Mouse (Mus musculus): ENCODE measurements around the gene Tmem235. TPM values are rescaled to one million over a fixed set of nuclear protein-coding genes. Genes with fewer than 3 reads are reported as not detected.

Tmem235 gene
- total RNA-seq, 2 experiments from 2014 or later = 0.23 TPM; not detected in 1

GRCm38 (mm10) chr11:117855975-117856374 is 4.6 kb upstream of the Tmem235 start:
- intact Hi-C loops (cut with DNase I) = no loop called here
- no peak for DNase-seq (ENCODE audit: low spot score in 2 of 2)

- intact Hi-C loops (cut with DNase I) = no loop called here
- DNase-seq (ENCODE audit: low spot score in 2 of 2) = no peak
Observed at GRCm38 (mm10) chr11:117857462-117857861, 3.1 kb upstream of the Tmem235 start.

DNA sequence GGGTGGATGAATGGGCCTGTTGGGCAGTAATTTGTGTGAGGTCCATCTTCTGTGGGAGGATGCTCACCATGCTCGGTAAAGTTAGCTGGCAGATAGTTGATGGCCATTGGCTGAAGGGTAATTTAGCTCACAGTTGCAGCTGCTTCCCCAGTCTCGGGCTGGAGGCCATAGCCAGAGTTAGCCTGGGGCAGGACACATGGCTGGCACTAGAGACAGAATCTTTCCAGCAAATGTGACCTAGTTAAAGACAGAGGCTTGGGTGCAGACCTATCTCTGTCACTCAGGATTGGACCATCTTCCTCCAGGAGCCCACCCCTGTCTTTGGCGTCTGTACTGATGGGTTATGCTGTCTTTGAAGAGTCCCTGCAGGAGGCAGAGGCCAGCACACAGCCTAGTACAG is 2.2 kb upstream of the Tmem235 start:
- intact Hi-C loops (cut with DNase I) = no loop called here
- DNase-seq (ENCODE audit: low spot score in 2 of 2) = no peak

DNA sequence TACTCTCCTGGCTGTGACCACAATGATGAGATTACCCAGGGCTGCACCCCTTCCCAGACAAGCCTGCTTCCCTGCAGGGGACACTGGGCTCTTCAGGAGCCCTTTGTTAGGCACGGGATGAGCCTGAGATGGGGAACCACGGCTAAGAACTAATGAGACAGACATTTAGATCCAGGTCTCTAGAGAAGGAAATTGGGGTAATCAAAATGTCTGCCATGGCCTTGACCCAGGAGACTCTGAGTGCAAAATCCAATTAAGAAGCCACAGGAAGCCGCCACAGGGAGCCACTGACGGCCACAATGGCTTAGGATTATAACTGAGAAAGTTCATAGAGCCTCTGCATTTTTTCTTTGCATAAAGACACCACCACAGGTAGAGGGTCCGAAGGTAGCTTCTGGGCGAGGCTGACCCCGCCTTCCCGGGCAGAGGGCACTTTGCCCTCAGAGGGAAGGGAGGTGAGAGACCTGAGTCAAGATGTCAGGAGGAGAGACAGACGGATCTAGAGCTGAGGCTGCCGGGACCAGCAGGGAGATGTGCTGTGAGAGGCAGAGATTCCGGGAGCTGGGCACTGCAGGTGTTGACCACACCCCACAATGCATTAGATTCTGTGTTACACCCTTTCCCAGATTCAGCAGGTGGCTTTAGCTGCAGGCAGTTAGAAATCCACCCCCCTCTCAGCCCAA is 2.8 kb downstream of the Tmem235 start:
- intact Hi-C loops (cut with DNase I) = no loop called here
- DNase-seq (ENCODE audit: low spot score in 2 of 2) = no peak

DNA sequence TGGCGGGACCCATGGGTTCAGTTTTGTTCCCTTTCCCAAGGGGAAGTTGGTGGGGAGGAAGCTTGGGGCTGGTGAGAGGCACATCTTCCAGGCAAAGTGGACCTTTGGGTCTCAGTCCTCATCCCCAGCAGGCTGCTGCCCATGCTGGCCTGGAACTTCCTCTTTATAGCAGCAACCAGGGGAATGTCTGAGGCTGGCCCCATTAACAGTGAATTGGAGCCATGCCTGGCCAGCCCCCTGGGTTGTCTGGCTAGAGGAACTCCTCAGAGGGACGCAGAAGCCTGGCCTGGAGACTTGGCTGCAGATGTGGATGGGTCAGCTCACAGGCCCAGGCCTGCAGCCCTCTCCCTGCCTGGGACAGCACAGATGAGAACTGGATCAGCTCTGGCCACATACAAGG is 4.3 kb downstream of the Tmem235 start:
- intact Hi-C loops (cut with DNase I) = no loop called here
- no peak for DNase-seq (ENCODE audit: low spot score in 2 of 2)

GRCm38 (mm10) chr11:117865988-117866387 is 5.4 kb downstream of the Tmem235 start:
- intact Hi-C loops (cut with DNase I) = no loop called here
- no peak for DNase-seq (ENCODE audit: low spot score in 2 of 2)

DNA sequence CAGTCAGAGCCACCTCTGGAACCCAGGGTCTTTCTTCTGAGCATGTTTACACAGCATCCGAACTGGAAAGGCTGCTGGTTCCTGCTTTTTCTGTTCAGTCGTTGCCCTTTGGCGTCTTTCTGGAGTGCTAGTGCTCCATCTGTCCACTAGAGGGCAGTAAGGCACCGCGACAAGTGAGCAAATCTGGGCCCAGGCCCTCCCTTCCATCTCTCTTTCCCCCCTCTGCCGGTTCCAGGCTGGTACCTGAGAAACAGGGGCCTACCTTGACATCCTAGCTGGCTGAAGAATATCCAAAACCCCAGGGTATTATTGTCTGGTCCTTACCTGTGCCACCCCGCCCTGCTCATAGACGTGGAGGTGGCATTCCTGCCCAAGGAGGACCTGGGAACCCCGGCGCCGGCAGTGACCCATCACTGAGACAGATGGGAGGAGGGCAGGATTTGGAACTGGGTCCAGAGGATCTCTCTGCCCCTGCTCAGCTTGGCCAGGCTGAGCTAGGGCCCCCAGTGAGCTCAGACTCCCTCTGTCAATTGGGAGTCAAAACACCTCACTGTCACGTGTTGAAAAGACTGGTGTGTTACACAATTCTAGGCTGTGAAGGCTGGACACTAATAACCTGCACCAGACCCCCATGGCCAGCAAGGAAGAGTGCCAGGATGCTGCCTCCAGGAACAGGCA is 10.3 kb downstream of the Tmem235 start:
- DNase-seq (ENCODE audit: low spot score in 2 of 2) = peak; percentile 78 to 85
- intact Hi-C loops (cut with DNase I) = loop anchor here (1.0 to 5.0 kb wide), 3 partner anchors 151 to 351 kb away; no protein-coding TSS in a partner anchor

- intact Hi-C loops (cut with DNase I) = loop anchor here (5.0 kb wide), 1 partner anchor 351 kb away; no protein-coding TSS in a partner anchor
- no peak for DNase-seq (ENCODE audit: low spot score in 2 of 2)
Observed at GRCm38 (mm10) chr11:117871376-117871775, 10.8 kb downstream of the Tmem235 start.

- DNase-seq (ENCODE audit: low spot score in 2 of 2) = no peak
- intact Hi-C loops (cut with DNase I) = loop anchor here (2.0 to 5.0 kb wide), 2 partner anchors 97 to 350 kb away; no protein-coding TSS in a partner anchor
Observed at GRCm38 (mm10) chr11:117871911-117872584, 11.5 kb downstream of the Tmem235 start.

DNA sequence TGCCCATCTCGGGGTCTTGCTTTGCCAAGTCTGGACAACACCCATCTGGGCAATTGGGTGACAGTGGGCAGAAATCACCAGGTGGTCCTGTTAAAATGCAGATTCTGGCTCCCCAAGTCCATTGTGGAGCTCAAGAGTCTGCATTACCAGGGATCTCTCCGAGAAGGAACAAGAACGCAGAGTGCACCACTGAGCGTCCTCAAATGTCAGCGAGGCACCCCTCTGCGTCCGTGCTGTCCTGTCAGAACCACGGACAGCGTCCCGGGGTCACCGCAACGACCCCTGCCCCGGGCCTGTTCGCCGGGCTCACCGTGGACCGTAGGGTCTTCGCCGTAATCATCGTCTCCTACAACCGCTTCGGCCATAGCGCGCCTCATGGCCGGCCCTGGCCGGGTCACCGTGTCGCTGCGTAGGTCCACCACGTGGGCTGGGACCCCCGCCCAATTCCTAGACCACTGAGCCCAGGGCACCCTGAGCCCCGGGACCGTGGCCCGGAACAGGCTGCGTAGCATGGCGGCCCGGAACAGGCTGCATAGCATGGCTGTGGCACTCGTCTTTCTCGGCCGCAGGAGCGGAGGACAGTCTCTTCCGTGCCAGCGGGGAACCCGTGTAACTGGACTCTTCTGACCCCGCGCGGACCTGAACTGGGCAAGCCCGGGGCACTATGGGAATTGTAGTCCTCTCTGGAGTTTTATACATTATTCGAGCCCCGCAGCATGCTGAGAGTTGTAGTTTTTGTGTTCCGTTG is 12.5 kb downstream of the Tmem235 start, which contains the start of gene Tha1:
TSS of gene Tha1 (minus strand) at position 621 of the 748 bp plus-strand sequence.
- intact Hi-C loops (cut with DNase I) = loop anchor here (2.0 to 5.0 kb wide), 2 partner anchors 96 to 349 kb away; no protein-coding TSS in a partner anchor
- DNase-seq (ENCODE audit: low spot score in 2 of 2) = peak; percentile 82 to 86

DNA sequence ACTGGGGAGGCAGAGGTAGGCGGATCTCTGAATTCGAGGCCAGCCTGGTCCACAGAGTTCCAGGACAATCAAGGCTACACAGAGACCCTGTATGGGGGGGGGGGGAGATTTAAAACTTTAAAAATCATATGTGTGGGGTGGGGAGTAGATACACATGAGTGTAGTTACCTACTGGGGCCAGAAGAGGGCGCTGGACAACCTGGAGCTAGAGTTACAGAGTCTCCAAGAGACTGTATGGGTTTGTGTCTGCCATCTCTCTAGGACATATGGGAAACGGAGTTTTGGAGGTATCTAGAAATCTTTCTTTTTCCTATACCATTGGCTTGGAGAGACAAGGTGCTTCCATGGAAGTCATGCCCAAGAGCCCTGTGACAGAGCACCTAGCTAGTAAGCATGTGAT is 13.9 kb downstream of the Tmem235 start:
- intact Hi-C loops (cut with DNase I) = loop anchor here (5.0 kb wide), 1 partner anchor 348 kb away; no protein-coding TSS in a partner anchor

GRCm38 (mm10) chr11:117875681-117876080 is 15.1 kb downstream of the Tmem235 start:
- intact Hi-C loops (cut with DNase I) = no loop called here
- no peak for DNase-seq (ENCODE audit: low spot score in 2 of 2)

More for the DNA sequence above, 13.9 kb downstream of the Tmem235 start:
- DNase-seq (ENCODE audit: low spot score in 2 of 2) = no peak

DNA sequence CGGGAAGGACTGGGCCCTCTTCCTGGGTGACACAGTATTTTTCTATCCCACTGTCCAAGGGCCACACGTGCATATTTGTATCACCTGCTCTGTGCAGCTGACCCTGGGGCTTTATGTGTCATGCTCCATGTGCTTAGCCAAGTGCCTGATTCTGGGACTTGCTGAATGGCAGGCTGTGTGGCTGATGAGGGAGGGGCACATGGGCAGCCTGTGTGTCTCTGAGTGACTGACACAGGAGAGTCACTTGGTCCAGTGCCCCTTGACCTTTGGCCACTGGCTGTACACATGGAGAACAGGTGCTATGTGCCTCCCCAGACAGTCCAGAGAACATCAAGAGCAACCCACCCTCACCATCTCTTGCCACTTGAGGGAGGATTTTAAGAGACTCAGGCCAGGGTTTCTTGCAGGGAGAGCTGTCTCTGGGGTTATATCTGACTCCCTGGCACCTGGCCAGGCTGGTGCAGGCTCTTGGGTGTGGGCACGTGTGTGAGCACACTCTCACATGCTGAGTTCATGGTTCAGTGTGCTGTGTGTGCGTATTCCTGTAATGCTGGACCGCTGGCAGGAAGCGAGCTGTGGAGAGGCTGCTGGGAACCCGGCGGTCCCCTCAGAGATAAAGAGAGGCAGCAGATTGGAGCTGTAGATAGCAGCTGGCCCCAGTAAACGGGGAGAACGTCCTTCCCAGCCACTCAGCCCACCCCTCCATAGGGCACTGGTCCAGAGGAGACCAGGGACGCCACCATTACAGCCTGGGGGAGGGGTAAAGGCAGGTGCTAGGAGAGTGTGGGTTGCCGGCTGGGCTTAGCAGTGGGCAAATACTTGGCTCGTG is 17.6 kb downstream of the Tmem235 start:
- intact Hi-C loops (cut with DNase I) = no loop called here
- peak; percentile 31 to 41 for DNase-seq (ENCODE audit: low spot score in 2 of 2)

GRCm38 (mm10) chr11:117878892-117879291 is 18.3 kb downstream of the Tmem235 start:
- intact Hi-C loops (cut with DNase I) = no loop called here

GRCm38 (mm10) chr11:117879676-117880075 is 19.1 kb downstream of the Tmem235 start:
- no peak for DNase-seq (ENCODE audit: low spot score in 2 of 2)
- intact Hi-C loops (cut with DNase I) = no loop called here

More at GRCm38 (mm10) chr11:117878892-117879291, 18.3 kb downstream of the Tmem235 start:
- DNase-seq (ENCODE audit: low spot score in 2 of 2) = no peak

GRCm38 (mm10) chr11:117880336-117880976 is 19.9 kb downstream of the Tmem235 start:
- intact Hi-C loops (cut with DNase I) = no loop called here
- no peak for DNase-seq (ENCODE audit: low spot score in 2 of 2)

DNA sequence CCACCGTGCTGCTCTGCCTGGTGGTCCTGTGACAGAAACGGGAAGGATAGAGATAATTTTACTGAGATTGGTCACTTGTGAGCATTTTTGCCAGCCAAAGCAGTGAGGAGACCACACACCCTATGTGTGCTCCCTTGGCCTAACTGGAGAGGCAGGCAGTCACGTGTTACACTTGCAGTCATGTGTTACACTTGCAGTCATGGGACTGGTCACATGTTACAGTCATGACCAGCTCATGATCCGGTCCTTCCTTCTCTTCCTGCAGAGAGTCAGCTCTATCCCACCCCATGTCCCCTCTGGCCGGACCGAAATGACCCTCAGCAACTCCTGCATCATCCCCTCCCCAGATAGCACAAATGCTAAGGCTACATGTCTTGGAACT is 20.4 kb downstream of the Tmem235 start:
- intact Hi-C loops (cut with DNase I) = no loop called here
- DNase-seq (ENCODE audit: low spot score in 2 of 2) = no peak

DNA sequence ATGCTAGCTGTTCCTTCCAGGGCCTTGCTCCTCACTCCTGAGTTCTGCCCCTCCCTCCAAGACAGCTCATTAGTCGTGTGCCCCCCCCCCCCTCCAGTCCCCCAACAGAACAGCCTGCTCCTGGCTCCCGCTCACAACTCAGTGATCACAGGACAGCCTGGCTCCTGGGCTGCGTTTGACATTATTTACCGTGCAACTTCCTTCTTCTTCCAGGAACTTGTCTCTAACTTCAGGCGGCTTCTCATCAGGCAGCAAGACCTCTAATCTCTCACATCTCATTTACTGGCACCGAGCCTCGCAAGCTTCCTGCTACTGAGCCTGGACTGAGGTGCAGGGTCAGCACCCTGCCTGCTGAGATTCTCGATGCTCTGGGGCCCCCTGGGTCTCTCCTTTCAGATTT is 21.2 kb downstream of the Tmem235 start:
- no peak for DNase-seq (ENCODE audit: low spot score in 2 of 2)

More for the DNA sequence above, 21.2 kb downstream of the Tmem235 start:
- intact Hi-C loops (cut with DNase I) = no loop called here

Data from left cerebral cortex, postnatal 25 days (tissue).